Mouse (Mus musculus): ENCODE data around the gene Dchs2.

DNA sequence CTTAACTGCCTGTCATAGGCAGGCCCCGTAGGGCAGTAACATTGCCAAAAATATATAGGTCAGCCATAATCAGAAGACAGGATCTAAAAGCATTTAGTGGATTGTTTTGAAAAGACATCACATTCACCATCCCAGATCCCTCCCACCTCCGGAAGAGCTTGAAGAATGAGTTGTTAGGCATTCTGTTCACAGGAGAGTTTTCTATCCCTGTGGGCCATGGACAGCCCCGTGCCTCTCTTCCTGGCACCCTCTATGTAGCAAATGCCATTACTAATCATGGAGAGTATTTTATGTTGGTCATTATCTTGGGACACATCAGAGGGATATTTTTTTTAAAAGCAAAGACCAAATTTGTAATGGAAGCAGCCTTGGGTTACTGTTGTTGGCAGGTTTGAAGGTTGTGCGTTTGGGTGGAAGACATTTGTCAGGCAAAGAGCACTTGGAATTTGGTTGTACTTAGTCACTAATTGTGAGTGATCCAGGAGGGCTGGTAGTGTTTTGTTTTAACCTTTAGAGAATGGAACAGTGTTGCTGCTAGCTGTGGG lies 122.3 kb downstream of the Dchs2 start:
- no peak for TF ChIP-seq CTCF (IDR thresholded peaks at IDR 0.05; ENCODE audit: low read depth, low read length)
- no peak for TF ChIP-seq POLR2A (IDR thresholded peaks at IDR 0.05; ENCODE audit: borderline replicate concordance, low read depth, low read length)
